Mouse (Mus musculus): ENCODE data around the gene Mrpl48.

DNA sequence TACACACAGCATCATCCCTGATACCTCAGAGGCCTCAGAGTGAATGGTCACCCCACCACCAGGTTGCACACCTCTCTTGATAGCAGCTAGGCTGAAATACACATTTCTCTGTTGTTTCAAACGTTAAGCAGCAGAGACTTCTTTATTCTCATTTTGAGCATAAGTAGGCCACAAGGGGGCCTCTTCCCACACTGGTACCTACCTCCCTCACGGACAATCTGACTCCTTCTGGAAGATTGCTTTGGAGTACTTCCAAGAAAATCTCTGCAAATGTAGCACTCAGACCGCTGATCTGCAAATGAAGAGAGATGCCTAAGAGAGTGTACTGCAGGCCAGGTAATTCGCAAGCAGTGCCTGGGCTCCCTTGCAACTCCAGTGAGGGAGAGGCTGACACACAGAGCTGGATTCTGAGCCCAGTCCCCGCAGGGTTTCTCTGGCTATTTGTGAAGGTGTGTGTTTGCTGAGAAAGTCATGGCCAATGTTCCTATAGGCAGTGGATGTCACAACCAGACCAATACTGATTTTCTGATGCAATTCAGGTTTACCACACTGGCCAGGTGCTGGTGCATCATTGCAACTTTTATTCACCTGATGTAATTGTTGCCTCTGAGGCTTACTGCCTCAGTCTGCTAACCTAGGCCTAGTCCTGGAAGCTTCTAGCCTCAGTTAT, 57.6 kb downstream of the Mrpl48 start:
- TF ChIP-seq E2F4 (IDR thresholded peaks at IDR 0.05; ENCODE audit: borderline replicate concordance, low read depth, low read length): no peak
- peak; percentile 16 to 36 (median 25); a peak in 3 of 6 replicates for TF ChIP-seq CTCF (IDR thresholded peaks at IDR 0.05 in 2 of 3, conservative IDR thresholded peaks at IDR 0.05 in 1 of 3; ENCODE audit: control insufficient read depth in 1 of 3, insufficient read depth in 1 of 3, low read depth in 2 of 3, low read length in 3 of 3, poor library complexity in 1 of 3, severe bottlenecking in 1 of 3)
- TF ChIP-seq USF2 (IDR thresholded peaks at IDR 0.05; ENCODE audit: borderline replicate concordance in 1 of 2, insufficient read depth in 1 of 2, low read depth in 1 of 2, low read length in 2 of 2): no peak
- TF ChIP-seq NRF1 (IDR thresholded peaks at IDR 0.05; ENCODE audit: insufficient read depth, low read depth, low read length, poor library complexity, severe bottlenecking): no peak
- no peak for TF ChIP-seq ELF1 (IDR thresholded peaks at IDR 0.05; ENCODE audit: low read depth, low read length)
- TF ChIP-seq BHLHE40 (IDR thresholded peaks at IDR 0.05; ENCODE audit: borderline replicate concordance, low read depth, low read length): no peak
- TF ChIP-seq ZC3H11A (IDR thresholded peaks at IDR 0.05; ENCODE audit: low read depth, low read length): no peak
- no peak for TF ChIP-seq POLR2A (IDR thresholded peaks at IDR 0.05; ENCODE audit: control insufficient read depth in 1 of 2, insufficient read depth in 1 of 2, low read depth in 1 of 2, low read length in 2 of 2, poor library complexity in 1 of 2)
- TF ChIP-seq MAX (IDR thresholded peaks at IDR 0.05; ENCODE audit: low read length): no peak
- TF ChIP-seq HCFC1 (IDR thresholded peaks at IDR 0.05; ENCODE audit: low read depth, low read length): no peak
- no peak for TF ChIP-seq MXI1 (IDR thresholded peaks at IDR 0.05; ENCODE audit: low read depth, low read length)
- TF ChIP-seq MAFK (IDR thresholded peaks at IDR 0.05; ENCODE audit: borderline replicate concordance, low read depth, low read length): no peak
- TF ChIP-seq TCF12 (IDR thresholded peaks at IDR 0.05; ENCODE audit: low read depth, low read length): no peak
- no peak for TF ChIP-seq ETS1 (IDR thresholded peaks at IDR 0.05; ENCODE audit: low read depth, low read length)
